Mouse (Mus musculus) limb, embryonic 12.5 days (tissue): Measurements from ENCODE around the gene Akt1. TPM values are rescaled to one million over a fixed set of nuclear protein-coding genes. Genes with fewer than 3 reads are reported as not detected.
A peak's percentile ranks its signal among the peaks of the same experiment; 100 is the strongest.

Source experiments
- ATAC-seq: fragments of 200-750 bp; cut with Nextera tagmentation; 2 replicates; pipeline ENCODE4 v1.8.0; 2017; ENCODE audit warnings: low read depth, moderate TSS enrichment; ENCODE audit not compliant: insufficient number of reproducible peaks, insufficient read depth, low FRiP score, low TSS enrichment
- H3K27ac ChIP-seq: fragments of 300-500 bp; sonication (generic); 2 replicates; pipeline ENCODE4 v1.5.1; 2016; ENCODE audit warnings: mild to moderate bottlenecking, moderate library complexity
- H3K27me3 ChIP-seq: fragments of 300-500 bp; sonication (generic); 2 replicates; pipeline ENCODE4 v1.6.1; 2016; ENCODE audit warnings: mild to moderate bottlenecking, moderate library complexity
- H3K36me3 ChIP-seq: fragments of 300-500 bp; sonication (generic); 2 replicates; pipeline ENCODE4 v1.6.1; 2016; ENCODE audit warnings: mild to moderate bottlenecking, moderate library complexity
- H3K4me1 ChIP-seq: fragments of 300-500 bp; sonication (generic); replicated peaks from 2 replicates; pipeline ENCODE4 v1.6.1; 2016
- H3K4me2 ChIP-seq: fragments of 300-500 bp; sonication (generic); 2 replicates; pipeline ENCODE4 v1.6.1; 2016; ENCODE audit warnings: mild to moderate bottlenecking, moderate library complexity
- H3K4me3 ChIP-seq: fragments of 300-500 bp; sonication (generic); replicated peaks from 2 replicates; pipeline ENCODE4 v1.5.1; 2016; ENCODE audit warnings: mild to moderate bottlenecking
- H3K9ac ChIP-seq: fragments of 300-500 bp; sonication (generic); replicated peaks from 2 replicates; pipeline ENCODE4 v1.6.1; 2016; ENCODE audit warnings: mild to moderate bottlenecking, moderate library complexity
- H3K9me3 ChIP-seq: fragments of 300-500 bp; sonication (generic); 2 replicates; pipeline ENCODE4 v1.6.1; 2016; ENCODE audit warnings: mild to moderate bottlenecking, moderate library complexity
- WGBS: fragments of 180-500 bp; shearing (Covaris S2); methylation state at CpG from one replicate; pipeline ENCODE4 v1.1.7; 2016; 5-methylcytosine and 5-hydroxymethylcytosine counted together
- polyA plus RNA-seq: library from polyadenylated mRNA; unstranded; fragments of >200 nt; fragmentation: Nextera tagmentation; extraction: Ambion mirVana; gene quantifications from 2 replicates; pipeline ENCODE4 v1.2.1, GENCODE M21; 2016

The Akt1 gene
- polyA plus RNA-seq, 1 experiment from 2014 or later, result 156 TPM

GRCm38 (mm10) chr12:112632907-112633306 is 41.8 kb downstream of the Akt1 start:
- Histone ChIP-seq H3K36me3 (no peaks in the 10 kb centered on the region), H3K9ac (no peak overlapping the region), H3K4me2 (no peak overlapping the region), H3K4me1 (peaks cover 17% of the 10 kb centered on the region), H3K4me3 (no peak overlapping the region), H3K27me3 (no peaks in the 10 kb centered on the region), H3K27ac (no peak overlapping the region), H3K9me3 (no peaks in the 10 kb centered on the region)
- WGBS, result 83% methylated on average over 5 of the region's 5 CpGs
- no peak for ATAC-seq

GRCm38 (mm10) chr12:112632084-112632777 is 42.5 kb downstream of the Akt1 start:
- no peaks in the 10 kb centered on the region for H3K9me3 ChIP-seq
- peaks cover 17% of the 10 kb centered on the region for H3K4me1 ChIP-seq
- H3K27me3 ChIP-seq, result no peaks in the 10 kb centered on the region
- no peak for ATAC-seq
- H3K4me3 ChIP-seq, result no peak overlapping the region
- H3K27ac ChIP-seq, result no peak overlapping the region
- H3K9ac ChIP-seq, result no peak overlapping the region; the same call in 1 of the 2 replicates
- WGBS, result 74% methylated on average over 11 of the region's 11 CpGs
- no peaks in the 10 kb centered on the region for H3K36me3 ChIP-seq
- H3K4me2 ChIP-seq, result no peak overlapping the region

DNA sequence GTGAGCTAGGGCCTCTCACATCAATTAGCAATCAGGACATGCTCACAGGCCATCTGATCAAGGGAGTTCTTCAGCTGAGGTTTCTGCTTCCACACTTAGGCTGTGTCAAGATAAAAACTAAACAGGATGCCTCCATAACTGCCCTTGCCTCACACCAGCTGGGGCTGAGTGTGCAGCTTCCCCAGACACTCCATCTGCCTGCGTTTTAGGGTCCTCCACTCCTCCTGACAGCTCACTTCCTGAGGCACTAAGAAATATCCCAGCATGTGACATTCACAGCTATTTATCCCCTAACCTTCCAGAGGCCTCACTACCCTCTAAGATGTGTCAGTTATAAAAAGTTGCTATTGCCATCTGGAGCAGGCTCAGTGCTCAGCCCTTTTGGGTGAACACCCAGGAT is 43.2 kb downstream of the Akt1 start:
- no peak for ATAC-seq
- Histone ChIP-seq H3K27me3 (no peaks in the 10 kb centered on the region), H3K9me3 (no peaks in the 10 kb centered on the region), H3K4me3 (no peak overlapping the region), H3K27ac (no peak overlapping the region), H3K36me3 (no peaks in the 10 kb centered on the region), H3K4me1 (peaks cover 17% of the 10 kb centered on the region), H3K9ac (no peak overlapping the region), H3K4me2 (no peak overlapping the region)
- 46% methylated on average over 1 of the region's 1 CpGs for WGBS

- WGBS, result 83% methylated on average over 5 of the region's 5 CpGs
- H3K9me3 ChIP-seq, result no peaks in the 10 kb centered on the region
- H3K9ac ChIP-seq, result no peak overlapping the region
- H3K36me3 ChIP-seq, result no peaks in the 10 kb centered on the region
- no peak for ATAC-seq
- H3K4me3 ChIP-seq, result no peak overlapping the region
- H3K27ac ChIP-seq, result no peak overlapping the region
- H3K27me3 ChIP-seq, result no peaks in the 10 kb centered on the region
- peaks cover 17% of the 10 kb centered on the region for H3K4me1 ChIP-seq
- H3K4me2 ChIP-seq, result no peak overlapping the region
Measured at GRCm38 (mm10) chr12:112630796-112631195, 43.9 kb downstream of the Akt1 start.

DNA sequence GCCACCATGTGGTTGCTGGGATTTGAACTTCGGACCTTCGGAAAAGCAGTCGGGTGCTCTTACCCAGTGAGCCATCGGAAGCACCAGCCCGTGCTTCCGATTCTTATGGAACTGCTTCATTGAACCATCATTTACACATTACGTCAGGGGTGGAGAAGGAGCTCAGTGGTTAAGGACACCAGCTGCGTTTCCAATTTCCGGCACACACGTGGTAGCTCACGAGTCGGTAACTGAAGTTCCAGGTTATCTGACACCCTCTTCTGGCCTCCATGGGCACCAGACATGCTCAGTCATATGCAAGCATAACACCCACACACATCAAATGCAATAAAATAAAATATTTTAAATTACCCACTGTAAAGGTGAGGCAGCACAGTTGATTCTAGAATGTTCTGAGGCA is 44.7 kb downstream of the Akt1 start:
- H3K9ac ChIP-seq, result no peak overlapping the region
- peaks cover 17% of the 10 kb centered on the region for H3K4me1 ChIP-seq
- no peaks in the 10 kb centered on the region for H3K27me3 ChIP-seq
- ATAC-seq, result no peak
- H3K9me3 ChIP-seq, result no peaks in the 10 kb centered on the region
- no peak overlapping the region for H3K4me2 ChIP-seq
- H3K27ac ChIP-seq, result no peak overlapping the region
- WGBS, result 89% methylated on average over 12 of the region's 12 CpGs
- no peak overlapping the region for H3K4me3 ChIP-seq
- no peaks in the 10 kb centered on the region for H3K36me3 ChIP-seq

GRCm38 (mm10) chr12:112628928-112629721 is 45.6 kb downstream of the Akt1 start:
- WGBS, result 33% methylated on average over 19 of the region's 19 CpGs
- Histone ChIP-seq H3K4me1 (peaks cover 18% of the 10 kb centered on the region), H3K4me2 (peak overlapping the region; percentile 58), H3K9ac (peak overlapping the region; percentile 27), H3K9me3 (no peaks in the 10 kb centered on the region), H3K36me3 (no peaks in the 10 kb centered on the region), H3K27ac (peak overlapping the region; percentile 41; the same call in 1 of the 2 replicates), H3K4me3 (peak overlapping the region; percentile 23), H3K27me3 (no peaks in the 10 kb centered on the region)
- ATAC-seq, result peak; percentile 63

GRCm38 (mm10) chr12:112628197-112628596 is 46.5 kb downstream of the Akt1 start:
- no peak overlapping the region; the same call in 1 of the 2 replicates for H3K27ac ChIP-seq
- WGBS, result 84% methylated on average over 6 of the region's 6 CpGs
- no peak overlapping the region for H3K4me3 ChIP-seq

DNA sequence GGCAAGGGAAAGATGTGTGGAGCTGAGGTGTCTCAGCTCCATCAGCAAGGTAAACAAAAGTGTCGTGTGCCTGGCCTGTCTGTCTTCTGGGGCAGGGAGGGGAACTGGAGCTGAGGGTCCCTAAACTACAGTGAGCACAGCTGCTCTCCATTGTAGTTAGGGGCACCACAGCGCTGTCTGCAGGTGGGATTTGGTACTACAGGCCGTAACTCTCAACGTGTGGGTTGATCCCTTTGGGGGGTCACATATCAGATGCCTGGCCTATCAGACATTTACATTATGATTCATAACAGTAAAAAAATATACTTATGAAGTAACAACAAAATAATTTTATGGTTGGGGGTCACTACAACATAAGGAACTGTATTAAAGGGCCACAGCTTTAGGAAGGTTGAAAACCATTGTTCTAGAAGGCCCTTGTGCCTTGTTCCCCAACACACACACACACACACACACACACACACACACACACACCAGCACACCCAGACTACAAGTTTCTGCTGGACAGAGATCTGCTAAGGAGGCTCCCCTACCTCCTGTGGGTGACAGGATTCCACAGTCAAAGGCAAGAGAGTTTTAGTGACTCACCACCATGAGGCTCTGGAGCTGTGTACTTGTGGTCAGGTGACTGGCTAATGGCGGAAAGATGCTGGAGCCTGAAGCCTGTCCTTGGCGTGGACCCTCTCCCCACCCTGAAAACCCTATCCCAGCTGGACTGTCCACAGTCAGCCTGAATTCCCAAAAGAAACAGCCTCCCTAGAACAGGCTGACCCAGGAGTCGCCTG is 47.4 kb downstream of the Akt1 start:
- Histone ChIP-seq H3K9ac (no peak overlapping the region), H3K4me3 (no peak overlapping the region), H3K36me3 (no peaks in the 10 kb centered on the region), H3K9me3 (no peaks in the 10 kb centered on the region), H3K27ac (no peak overlapping the region), H3K4me2 (no peak overlapping the region), H3K27me3 (no peaks in the 10 kb centered on the region), H3K4me1 (peaks cover 30% of the 10 kb centered on the region)
- 63% methylated on average over 7 of the region's 7 CpGs for WGBS
- ATAC-seq, result no peak

More at GRCm38 (mm10) chr12:112628197-112628596, 46.5 kb downstream of the Akt1 start:
- peaks cover 25% of the 10 kb centered on the region for H3K4me1 ChIP-seq
- no peaks in the 10 kb centered on the region for H3K27me3 ChIP-seq
- no peaks in the 10 kb centered on the region for H3K9me3 ChIP-seq
- no peak for ATAC-seq
- no peaks in the 10 kb centered on the region for H3K36me3 ChIP-seq
- H3K4me2 ChIP-seq, result 0 out of 2 replicates have a peak overlapping the region, but pooled peaks have one; percentile 58
- no peak overlapping the region; the same call in 1 of the 2 replicates for H3K9ac ChIP-seq

- 70% methylated on average over 6 of the region's 6 CpGs for WGBS
- Histone ChIP-seq H3K9me3 (no peaks in the 10 kb centered on the region), H3K9ac (0 out of 2 replicates have a peak overlapping the region, but pooled peaks have one; percentile 31), H3K27me3 (peaks cover 4% of the 10 kb centered on the region; the same call in 1 of the 2 replicates), H3K4me2 (no peak overlapping the region), H3K27ac (no peak overlapping the region), H3K36me3 (no peaks in the 10 kb centered on the region), H3K4me3 (no peak overlapping the region), H3K4me1 (peaks cover 30% of the 10 kb centered on the region)
- no peak for ATAC-seq
Measured at GRCm38 (mm10) chr12:112626455-112626854, 48.2 kb downstream of the Akt1 start.

GRCm38 (mm10) chr12:112625700-112626099 is 49.0 kb downstream of the Akt1 start:
- no peak overlapping the region for H3K4me3 ChIP-seq
- 74% methylated on average over 4 of the region's 4 CpGs for WGBS
- ATAC-seq, result no peak

DNA sequence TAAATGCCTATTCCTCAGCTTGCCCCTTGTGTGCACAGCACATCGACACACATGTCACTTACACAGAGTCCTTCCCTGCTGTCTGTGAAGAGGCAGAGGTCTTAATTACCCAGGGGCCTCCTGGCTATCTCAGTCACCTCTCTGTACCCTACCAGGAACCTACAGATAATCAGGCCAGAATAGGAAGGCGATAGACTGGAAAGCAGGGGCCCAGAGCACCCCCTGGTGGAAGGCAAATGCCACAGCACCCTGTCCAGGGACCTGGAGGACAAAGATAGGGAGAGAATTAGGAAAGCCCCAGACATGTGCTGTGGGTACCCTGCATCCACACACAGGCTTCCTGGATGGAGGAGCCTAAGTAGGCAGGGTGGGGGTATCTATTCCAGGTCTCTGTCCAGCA is 50.9 kb downstream of the Akt1 start:
- Histone ChIP-seq H3K36me3 (no peaks in the 10 kb centered on the region), H3K4me1 (peaks cover 37% of the 10 kb centered on the region), H3K27ac (no peak overlapping the region), H3K4me3 (no peak overlapping the region), H3K9ac (no peak overlapping the region), H3K9me3 (no peaks in the 10 kb centered on the region), H3K4me2 (no peak overlapping the region), H3K27me3 (peaks cover 26% of the 10 kb centered on the region)
- ATAC-seq, result no peak
- 21% methylated on average over 2 of the region's 2 CpGs for WGBS

More at GRCm38 (mm10) chr12:112625700-112626099, 49.0 kb downstream of the Akt1 start:
- Histone ChIP-seq H3K27me3 (peaks cover 11% of the 10 kb centered on the region), H3K9me3 (no peaks in the 10 kb centered on the region), H3K36me3 (no peaks in the 10 kb centered on the region), H3K27ac (no peak overlapping the region), H3K4me1 (peaks cover 32% of the 10 kb centered on the region), H3K9ac (no peak overlapping the region), H3K4me2 (no peak overlapping the region)
